Mouse (Mus musculus): Measurements from ENCODE around the gene Gm45753.

- TF ChIP-seq CTCF (IDR thresholded peaks at IDR 0.05; ENCODE audit: insufficient read depth, low read length) (no peak), POLR2A (IDR thresholded peaks at IDR 0.05; ENCODE audit: borderline replicate concordance, extremely low read depth, low read depth, low read length) (no peak)
Observed at GRCm38 (mm10) chr8:45261920-45262319, 46.3 kb downstream of the Gm45753 start, which contains the start of gene F11.
